Mouse (Mus musculus) layer of hippocampus, adult 9-11 months (tissue): ENCODE measurements at regions not wholly inside any gene's neighbourhood (a gene's known extent, or its start where the extent isn't known, plus 50 kb on each side); places are given as distances from the start of the nearest gene placed in this dataset.

Experiments
- DNase-seq: peaks from one replicate; pipeline ENCODE4 v3.0.0; 2022

DNA sequence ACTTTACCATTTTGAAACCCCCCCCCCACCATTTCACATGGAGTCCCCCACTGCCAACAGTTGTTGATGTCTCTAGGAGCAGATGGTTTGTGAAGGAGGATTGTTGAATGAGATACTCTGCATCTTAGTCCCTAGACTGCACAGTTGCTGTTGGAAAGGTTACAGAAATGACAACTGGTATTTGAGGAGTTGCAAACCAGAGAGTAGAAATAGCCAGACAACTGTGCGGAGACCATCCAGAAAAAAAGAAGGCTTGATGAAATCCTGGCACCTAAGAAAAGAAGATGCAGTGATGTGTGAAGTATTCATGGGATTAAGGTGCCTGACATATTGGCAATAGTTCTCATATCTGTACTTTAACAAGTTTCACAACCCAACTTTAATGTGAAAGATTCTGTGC, 1069.2 kb upstream of the Slc39a10 start:
- peak; percentile 35 for DNase-seq

DNA sequence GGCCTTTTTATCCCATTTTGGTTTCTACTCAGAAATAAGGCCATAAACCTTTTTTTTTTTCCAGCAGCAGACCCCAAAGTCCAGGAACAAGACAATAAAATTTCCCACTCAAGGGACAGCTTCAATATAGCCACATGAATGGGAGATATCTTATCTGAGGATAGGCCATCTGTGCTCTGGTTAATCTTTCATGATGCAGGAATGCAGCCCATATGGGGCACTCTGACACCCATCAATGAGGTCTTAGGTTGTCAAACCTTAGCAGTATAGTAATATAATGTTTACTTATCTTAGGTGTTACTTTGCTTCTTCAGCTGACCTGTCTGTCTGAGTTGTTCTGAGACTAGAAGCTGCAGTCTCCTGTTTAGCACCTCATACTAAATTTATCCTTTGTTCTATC, 1048.0 kb upstream of the Slc39a10 start:
- DNase-seq, result no peak

DNA sequence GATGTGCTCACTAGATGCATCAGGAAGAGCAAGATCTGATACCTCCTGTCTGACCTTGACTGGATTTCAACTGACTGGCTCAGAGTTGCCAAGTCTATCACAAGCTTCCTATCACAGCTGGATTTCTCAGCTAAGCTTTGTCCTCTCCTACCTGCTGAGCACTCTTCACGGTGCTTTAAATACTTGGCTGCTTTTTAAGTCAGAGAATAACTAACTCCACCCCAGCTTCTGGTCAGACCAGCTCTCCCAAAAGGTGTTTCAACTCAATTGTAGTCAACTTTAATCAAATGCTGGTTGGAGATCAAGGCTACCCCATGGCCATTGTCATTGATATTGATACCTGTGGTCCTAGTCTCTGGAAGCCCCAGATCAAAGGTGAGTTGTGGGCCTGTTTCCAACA, 1021.5 kb upstream of the Slc39a10 start:
- DNase-seq, result no peak
